Comparison of ENCODE assay signal across 8 mouse cellular contexts in the genomic region with DNA sequence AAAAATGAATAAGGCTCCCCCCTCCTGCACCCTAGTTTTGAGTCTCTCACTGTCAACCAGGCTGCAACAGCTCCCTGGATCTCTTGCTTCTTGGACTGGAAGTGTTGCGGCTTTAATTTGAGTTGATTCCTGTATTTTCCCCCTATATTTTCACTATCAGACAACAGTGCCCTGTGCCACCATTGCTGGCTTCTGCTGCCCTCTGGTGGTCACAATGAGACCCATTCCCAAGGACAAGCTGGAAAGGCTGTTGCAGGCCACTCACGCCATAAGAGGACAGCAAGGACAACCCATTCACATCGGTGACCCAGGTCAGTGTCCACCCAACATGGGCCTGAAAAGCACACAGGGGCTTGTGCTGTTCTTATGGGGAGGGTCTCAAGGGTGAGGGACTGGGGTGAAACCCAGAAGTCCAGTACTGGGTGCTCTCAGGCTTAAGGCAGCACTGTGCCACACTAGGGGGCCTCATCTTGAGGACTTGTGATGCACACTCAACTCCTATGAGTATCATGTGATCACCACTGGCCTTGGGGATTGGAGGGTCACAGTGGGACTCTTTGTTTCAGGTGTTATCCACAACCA.
DNase-seq lines count a peak whose midpoint lies in the region; ATAC-seq and TF ChIP-seq lines count a peak whose summit lies in the region.

No protein-coding gene starts in this region.

- DNase-seq in CD4-positive helper T cell, adult 2 months (ENCODE audit: low read depth, low spot score), result peak; percentile 71
- DNase-seq in kidney, postnatal 14 days, result peak; percentile 87
- DNase-seq in liver, postnatal 0 days, result peak; percentile 82
- DNase-seq in telencephalon, adult 2 months (ENCODE audit: low read depth, low spot score), result peak; percentile 47

- WGBS in heart, embryonic 16.5 days, result 14% methylated on average over 3 of the region's 3 CpGs
- 14% methylated on average over 3 of the region's 3 CpGs for WGBS in liver, postnatal 0 days (ENCODE audit: insufficient replicate concordance)
- WGBS in neural tube, embryonic 14.5 days, result 19% methylated on average over 3 of the region's 3 CpGs

- TF ChIP-seq EP300 in liver, postnatal 0 days (IDR thresholded peaks at IDR 0.05; ENCODE audit: low read depth), result no peak

- H3K9me3 ChIP-seq in heart, embryonic 16.5 days (replicated peaks; ENCODE audit: control insufficient read depth, low read length), result no peaks in the 10 kb centered on the region
- no peaks in the 10 kb centered on the region for H3K9me3 ChIP-seq in liver, postnatal 0 days (ENCODE audit: low read length)
- H3K9me3 ChIP-seq in neural tube, embryonic 14.5 days (ENCODE audit: control insufficient read depth, low read length), result no peaks in the 10 kb centered on the region

- H3K27ac ChIP-seq in bone marrow macrophage, adult 2 months (ENCODE audit: insufficient read depth, low read depth, low read length), result no peak overlapping the region
- no peak overlapping the region for H3K27ac ChIP-seq in heart, embryonic 16.5 days (ENCODE audit: low read length)
- no peak overlapping the region for H3K27ac ChIP-seq in liver, postnatal 0 days (ENCODE audit: low read depth)
- H3K27ac ChIP-seq in neural tube, embryonic 14.5 days (ENCODE audit: low read depth, low read length), result no peak overlapping the region

- no peaks in the 10 kb centered on the region for H3K27me3 ChIP-seq in heart, embryonic 16.5 days (ENCODE audit: control insufficient read depth, insufficient read depth, low read length)
- no peaks in the 10 kb centered on the region for H3K27me3 ChIP-seq in liver, postnatal 0 days (ENCODE audit: insufficient read depth, low read length)
- no peaks in the 10 kb centered on the region for H3K27me3 ChIP-seq in neural tube, embryonic 14.5 days (ENCODE audit: control insufficient read depth, insufficient read depth, low read length)

- no peaks in the 10 kb centered on the region for H3K36me3 ChIP-seq in heart, embryonic 16.5 days (ENCODE audit: control insufficient read depth, insufficient read depth)
- H3K36me3 ChIP-seq in liver, postnatal 0 days (replicated peaks; ENCODE audit: insufficient read depth, low read length), result no peaks in the 10 kb centered on the region
- no peaks in the 10 kb centered on the region for H3K36me3 ChIP-seq in neural tube, embryonic 14.5 days (ENCODE audit: control insufficient read depth, insufficient read depth, low read length)

- TF ChIP-seq POLR2A in bone marrow macrophage, adult 2 months (IDR thresholded peaks at IDR 0.05; ENCODE audit: borderline replicate concordance, low read depth, low read length), result no peak

- TF ChIP-seq CTCF in bone marrow macrophage, adult 2 months (IDR thresholded peaks at IDR 0.05; ENCODE audit: low read depth, low read length), result peak; percentile 74
- TF ChIP-seq CTCF in liver, postnatal 0 days (IDR thresholded peaks at IDR 0.05; ENCODE audit: low read depth), result peak; percentile 97

- H3K9ac ChIP-seq in heart, embryonic 16.5 days (ENCODE audit: low read length), result no peak overlapping the region
- no peak overlapping the region for H3K9ac ChIP-seq in liver, postnatal 0 days (replicated peaks)
- H3K9ac ChIP-seq in neural tube, embryonic 14.5 days (replicated peaks; ENCODE audit: low read depth, low read length), result no peak overlapping the region

- no peak overlapping the region for H3K4me2 ChIP-seq in heart, embryonic 16.5 days (ENCODE audit: low read depth, low read length)
- no peak overlapping the region for H3K4me2 ChIP-seq in liver, postnatal 0 days (ENCODE audit: low read depth, low read length)
- H3K4me2 ChIP-seq in neural tube, embryonic 14.5 days (ENCODE audit: low read depth, low read length), result no peak overlapping the region

- peaks cover 38% of the 10 kb centered on the region for H3K4me1 ChIP-seq in bone marrow macrophage, adult 2 months (ENCODE audit: control insufficient read depth, insufficient read depth, low read length)
- H3K4me1 ChIP-seq in heart, embryonic 16.5 days (ENCODE audit: control insufficient read depth, insufficient read depth, low read length), result peaks cover 7% of the 10 kb centered on the region; the same call in 1 of the 2 replicates
- H3K4me1 ChIP-seq in liver, postnatal 0 days (ENCODE audit: insufficient read depth), result no peaks in the 10 kb centered on the region
- no peaks in the 10 kb centered on the region for H3K4me1 ChIP-seq in neural tube, embryonic 14.5 days (ENCODE audit: control insufficient read depth, insufficient read depth, low read length)

- no peak overlapping the region for H3K4me3 ChIP-seq in bone marrow macrophage, adult 2 months (ENCODE audit: insufficient read depth, low read length)
- H3K4me3 ChIP-seq in heart, embryonic 16.5 days (ENCODE audit: low read length), result no peak overlapping the region
- no peak overlapping the region for H3K4me3 ChIP-seq in liver, postnatal 0 days (ENCODE audit: low read depth, low read length)
- no peak overlapping the region for H3K4me3 ChIP-seq in neural tube, embryonic 14.5 days (ENCODE audit: low read depth, low read length)

- ATAC-seq in erythroblast, adult 5-6 weeks (replicated peaks; ENCODE audit: low FRiP score, poor library complexity, severe bottlenecking), result peak; percentile 56
- ATAC-seq in heart, embryonic 16.5 days (replicated peaks; ENCODE audit: extremely low read depth, insufficient read depth, low FRiP score), result peak; percentile 43; the same call in 1 of the 2 replicates
- ATAC-seq in liver, postnatal 0 days, result 0 out of 2 replicates have a peak, but pooled peaks have one; percentile 45
- peak; percentile 69; the same call in 1 of the 2 replicates for ATAC-seq in neural tube, embryonic 14.5 days (ENCODE audit: low read depth)
